In the genomic region with DNA sequence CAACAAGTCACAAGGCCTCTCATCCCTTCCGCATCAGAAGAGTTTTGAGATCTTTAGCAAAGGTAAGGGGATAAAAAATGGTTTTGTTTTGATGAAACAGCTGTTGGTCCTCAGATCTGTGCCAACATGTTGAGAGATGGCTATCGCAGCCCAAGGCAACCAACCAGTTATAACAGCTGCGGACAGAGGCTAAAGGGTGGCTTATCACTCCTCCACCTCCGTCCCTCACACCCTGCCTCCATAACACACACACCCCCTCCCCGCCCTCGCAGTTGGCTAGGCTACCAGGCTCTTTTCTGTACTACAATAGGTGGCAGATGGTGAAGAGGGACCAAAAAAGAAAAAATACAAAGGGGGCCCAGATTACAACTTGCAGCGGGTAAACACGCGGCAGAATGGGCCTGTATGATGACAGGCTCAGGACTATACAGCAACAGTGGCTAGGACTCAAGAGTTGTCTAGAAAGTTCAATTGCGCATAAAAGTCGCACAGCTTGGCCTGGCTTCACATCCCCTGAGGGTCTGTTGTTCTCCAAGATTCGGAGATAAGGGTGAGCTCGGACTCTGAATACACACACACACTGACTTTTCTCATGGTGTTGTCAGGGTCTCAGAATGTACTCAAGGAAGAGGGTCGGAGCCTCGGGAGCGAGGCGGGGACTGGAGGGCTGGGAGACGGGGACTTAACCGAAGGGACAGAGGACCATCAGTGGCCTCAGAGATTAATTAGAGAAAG, we compare ENCODE assay signal across 8 mouse cellular contexts. TPM values are rescaled to one million over a fixed set of nuclear protein-coding genes. Genes with fewer than 3 reads are reported as not detected.
A peak's percentile ranks its signal among the peaks of the same experiment; 100 is the strongest.
DNase-seq lines count a peak whose midpoint lies in the region; ATAC-seq and TF ChIP-seq lines count a peak whose summit lies in the region.

No protein-coding gene starts in this region.

- 2% methylated on average over 19 of the region's 19 CpGs for WGBS in forebrain, embryonic 16.5 days
- WGBS in kidney, postnatal 0 days: 5% methylated on average over 19 of the region's 19 CpGs
- 3% methylated on average over 19 of the region's 19 CpGs for WGBS in stomach, postnatal 0 days

- peak overlapping the region; percentile 54 for H3K4me2 ChIP-seq in forebrain, embryonic 16.5 days (ENCODE audit: low read length)
- H3K4me2 ChIP-seq in kidney, postnatal 0 days (ENCODE audit: low read length): peak overlapping the region; percentile 84
- H3K4me2 ChIP-seq in stomach, postnatal 0 days (replicated peaks; ENCODE audit: low read depth): peak overlapping the region; percentile 84

- TF ChIP-seq CTCF in kidney, postnatal 0 days (IDR thresholded peaks at IDR 0.05; ENCODE audit: low read depth): no peak
- no peak for TF ChIP-seq CTCF in stomach, postnatal 0 days (IDR thresholded peaks at IDR 0.05; ENCODE audit: low read depth)

- peak; percentile 12 for ATAC-seq in forebrain, embryonic 16.5 days
- no peak for ATAC-seq in kidney, postnatal 0 days (replicated peaks; ENCODE audit: low FRiP score, low read depth)
- no peak for ATAC-seq in stomach, postnatal 0 days (ENCODE audit: low FRiP score, low TSS enrichment)

- peaks cover 3% of the 10 kb centered on the region; the same call in 1 of the 2 replicates for H3K36me3 ChIP-seq in forebrain, embryonic 16.5 days (ENCODE audit: control insufficient read depth, insufficient read depth)
- H3K36me3 ChIP-seq in kidney, postnatal 0 days (ENCODE audit: insufficient read depth, low read length): peaks cover 19% of the 10 kb centered on the region
- peaks cover 40% of the 10 kb centered on the region for H3K36me3 ChIP-seq in megakaryocyte, embryonic 14.5 days (replicated peaks; ENCODE audit: low read length)
- H3K36me3 ChIP-seq in stomach, postnatal 0 days (ENCODE audit: control insufficient read depth, insufficient read depth, low read length): peaks cover 11% of the 10 kb centered on the region

- H3K27me3 ChIP-seq in forebrain, embryonic 16.5 days (replicated peaks; ENCODE audit: control insufficient read depth, insufficient read depth, low read length): no peaks in the 10 kb centered on the region
- H3K27me3 ChIP-seq in kidney, postnatal 0 days (ENCODE audit: insufficient read depth, low read length): no peaks in the 10 kb centered on the region
- H3K27me3 ChIP-seq in megakaryocyte, embryonic 14.5 days (replicated peaks): no peaks in the 10 kb centered on the region
- no peaks in the 10 kb centered on the region for H3K27me3 ChIP-seq in stomach, postnatal 0 days (ENCODE audit: control insufficient read depth, insufficient read depth, low read length)

- H3K4me1 ChIP-seq in forebrain, embryonic 16.5 days (replicated peaks; ENCODE audit: control insufficient read depth, insufficient read depth, low read length): peaks cover 48% of the 10 kb centered on the region
- peaks cover 23% of the 10 kb centered on the region for H3K4me1 ChIP-seq in kidney, postnatal 0 days (replicated peaks; ENCODE audit: insufficient read depth, low read length)
- peaks cover 93% of the 10 kb centered on the region for H3K4me1 ChIP-seq in megakaryocyte, embryonic 14.5 days
- H3K4me1 ChIP-seq in stomach, postnatal 0 days (replicated peaks; ENCODE audit: control insufficient read depth, insufficient read depth): peaks cover 2% of the 10 kb centered on the region; the same call in 1 of the 2 replicates

- H3K9me3 ChIP-seq in forebrain, embryonic 16.5 days (ENCODE audit: control insufficient read depth, low read length): no peaks in the 10 kb centered on the region
- H3K9me3 ChIP-seq in kidney, postnatal 0 days (replicated peaks; ENCODE audit: low read length): no peaks in the 10 kb centered on the region
- no peaks in the 10 kb centered on the region for H3K9me3 ChIP-seq in megakaryocyte, embryonic 14.5 days
- no peaks in the 10 kb centered on the region for H3K9me3 ChIP-seq in stomach, postnatal 0 days (ENCODE audit: control insufficient read depth, low read length)

- DNase-seq in left cerebral cortex, postnatal 36 days (ENCODE audit: low spot score in 2 of 2): peak; percentile 37 to 43
- no peak for DNase-seq in left cerebral cortex, postnatal 14 days (ENCODE audit: low spot score in 2 of 2)
- peak; percentile 80 for DNase-seq in brain, adult 2 months (ENCODE audit: low read depth, low spot score)
- no peak for DNase-seq in kidney, postnatal 0 days (ENCODE audit: low spot score)
- peak; percentile 72 for DNase-seq in stomach, postnatal 0 days (ENCODE audit: low spot score)
- DNase-seq in left cerebral cortex, postnatal 4 days: no peak

- intact Hi-C loops in left cerebral cortex, postnatal 36 days (cut with DNase I): loop anchor here (2.0 kb wide), 2 partner anchors 15 kb away; no protein-coding TSS in a partner anchor
- intact Hi-C loops in left cerebral cortex, postnatal 14 days (cut with DNase I): loop anchor here (5.0 kb wide), 1 partner anchor 479 kb away; no protein-coding TSS in a partner anchor
- intact Hi-C loops in left cerebral cortex, postnatal 4 days (cut with DNase I): no loop called here

- peak overlapping the region; percentile 41 for H3K27ac ChIP-seq in forebrain, embryonic 16.5 days (ENCODE audit: low read length)
- H3K27ac ChIP-seq in kidney, postnatal 0 days: peak overlapping the region; percentile 89
- peak overlapping the region; percentile 91 for H3K27ac ChIP-seq in stomach, postnatal 0 days (replicated peaks)

- no peak for TF ChIP-seq EP300 in stomach, postnatal 0 days (optimal IDR thresholded peaks at IDR 0.05)

- peak overlapping the region; percentile 88 for H3K4me3 ChIP-seq in forebrain, embryonic 16.5 days (replicated peaks; ENCODE audit: low read length)
- H3K4me3 ChIP-seq in kidney, postnatal 0 days (replicated peaks; ENCODE audit: low read depth, low read length): peak overlapping the region; percentile 75
- peak overlapping the region; percentile 97 for H3K4me3 ChIP-seq in megakaryocyte, embryonic 14.5 days (replicated peaks)
- H3K4me3 ChIP-seq in stomach, postnatal 0 days (ENCODE audit: low read depth, low read length): peak overlapping the region; percentile 82

- H3K9ac ChIP-seq in forebrain, embryonic 16.5 days (replicated peaks; ENCODE audit: low read depth, low read length): peak overlapping the region; percentile 84
- peak overlapping the region; percentile 84 for H3K9ac ChIP-seq in kidney, postnatal 0 days (ENCODE audit: low read depth, low read length)
- H3K9ac ChIP-seq in stomach, postnatal 0 days (ENCODE audit: low read length): peak overlapping the region; percentile 90

RNA-seq across cellular contexts. Expression of gene Btg2, which starts 0.7 kb away (rescaled TPM):
- total RNA-seq in left cerebral cortex, postnatal 36 days (2021): 10 to 100 TPM; 12.4 to 44.2 TPM
- 10 to 100 TPM; 14.6 to 17.5 TPM for total RNA-seq in left cerebral cortex, postnatal 14 days (2021)
- 56.0 and 66.4 TPM in 2 replicates for polyA plus RNA-seq in forebrain, embryonic 16.5 days (2015; fragmentation: Nextera tagmentation; extraction: Ambion mirVana)
- 37.5 and 39.2 TPM in 2 replicates for polyA plus RNA-seq in kidney, postnatal 0 days (2015; fragmentation: Nextera tagmentation; extraction: Ambion mirVana)
- 8.3 and 13.9 TPM in 2 replicates for polyA plus RNA-seq in megakaryocyte, embryonic 14.5 days (2012; ENCODE audit: insufficient read depth, low replicate concordance)
- 85.9 and 96.8 TPM in 2 replicates for polyA plus RNA-seq in stomach, postnatal 0 days (2015; fragmentation: Nextera tagmentation; extraction: Ambion mirVana)
- 1 to 10 TPM; 7.9 to 8.1 TPM for total RNA-seq in left cerebral cortex, postnatal 4 days (2021)

RNA-seq across cellular contexts. Expression of gene Chit1, which starts 32.8 kb away (rescaled TPM):
- under 1 TPM; 0.23 to 0.30 TPM for total RNA-seq in left cerebral cortex, postnatal 36 days (2021)
- total RNA-seq in left cerebral cortex, postnatal 14 days (2021): under 1 TPM; 0.38 to 0.42 TPM
- polyA plus RNA-seq in forebrain, embryonic 16.5 days (2015; fragmentation: Nextera tagmentation; extraction: Ambion mirVana): 0.14 TPM in 1 of 2 replicates, not detected in the other
- 0.41 and 0.58 TPM in 2 replicates for polyA plus RNA-seq in kidney, postnatal 0 days (2015; fragmentation: Nextera tagmentation; extraction: Ambion mirVana)
- polyA plus RNA-seq in megakaryocyte, embryonic 14.5 days (2012; ENCODE audit: insufficient read depth, low replicate concordance): not detected in 2 replicates
- 38.5 and 45.1 TPM in 2 replicates for polyA plus RNA-seq in stomach, postnatal 0 days (2015; fragmentation: Nextera tagmentation; extraction: Ambion mirVana)
- total RNA-seq in left cerebral cortex, postnatal 4 days (2021): under 1 TPM; 0.48 to 0.54 TPM

RNA-seq across cellular contexts. Expression of gene Fmod, which starts 41.2 kb away (rescaled TPM):
- total RNA-seq in left cerebral cortex, postnatal 36 days (2021): 10 to 100 TPM; 12.7 to 22.2 TPM
- total RNA-seq in left cerebral cortex, postnatal 14 days (2021): 10 to 100 TPM; 16.8 to 21.8 TPM
- polyA plus RNA-seq in forebrain, embryonic 16.5 days (2015; fragmentation: Nextera tagmentation; extraction: Ambion mirVana): 7.8 and 12.6 TPM in 2 replicates
- polyA plus RNA-seq in kidney, postnatal 0 days (2015; fragmentation: Nextera tagmentation; extraction: Ambion mirVana): 7.8 and 9.4 TPM in 2 replicates
- polyA plus RNA-seq in megakaryocyte, embryonic 14.5 days (2012; ENCODE audit: insufficient read depth, low replicate concordance): not detected in 2 replicates
- polyA plus RNA-seq in stomach, postnatal 0 days (2015; fragmentation: Nextera tagmentation; extraction: Ambion mirVana): 7.9 and 9.0 TPM in 2 replicates
- total RNA-seq in left cerebral cortex, postnatal 4 days (2021): 10 to 100 TPM; 19.0 to 20.0 TPM

Comparison
In these comparisons a context has a peak if more than half of its experiments do, and no peak if none do; other contexts are left out.
1. DNase-seq: peak in left cerebral cortex, postnatal 36 days (2 of 2), brain, adult 2 months (single experiment) and stomach, postnatal 0 days (single experiment); none in left cerebral cortex, postnatal 14 days (0 of 2), kidney, postnatal 0 days (single experiment) and left cerebral cortex, postnatal 4 days (single experiment).
2. H3K27ac ChIP-seq: peak in every context shown above with its lines; median percentile 91 in stomach, postnatal 0 days; 89 in kidney, postnatal 0 days; 41 in forebrain, embryonic 16.5 days.
3. RNA of gene Chit1, which starts 32.8 kb away (polyA plus RNA-seq): 38.5 to 45.1 TPM in stomach, postnatal 0 days; 0.41 to 0.58 TPM in kidney, postnatal 0 days, 0.14 TPM in forebrain, embryonic 16.5 days and not detected in megakaryocyte, embryonic 14.5 days; every median in the first group is over 10 times any median in the second.
4. Peak in every context shown above with its lines, with median percentiles within 50 percentile points of each other: H3K4me2 ChIP-seq, H3K4me3 ChIP-seq and H3K9ac ChIP-seq.